Mouse (Mus musculus) c-Kit-positive CD71-negative TER-119-negative erythroid progenitor cells, embryonic 14.5 days (primary cell): Measurements from ENCODE around the gene Prh1.
"Not testable (repeated sequence)": the region's sequence is repeated elsewhere in the genome, so short reads cannot be mapped to it uniquely, and the experiment has no call there.

ENCODE experiments used
- DNase-seq: peaks from one replicate; pipeline ENCODE4 v3.0.0-alpha.2; 2013; ENCODE audit warnings: low read depth

Gene Prh1

GRCm38 (mm10) chr6:132569509-132569908 is at the start of gene Prh1:
Prh1 (plus strand) TSS chr6:132569809.
- not testable (repeated sequence) for DNase-seq

- not testable (repeated sequence) for DNase-seq
These were observed 26.0 kb downstream of the Prh1 start, which contains the start of gene Prp2 for GRCm38 (mm10) chr6:132595613-132596012. Prp2 (plus strand) TSS chr6:132595913.
